Mouse (Mus musculus) G1E (cell line): ENCODE results near the gene Pi4k2a.

Source experiments
- CTCF ChIP-seq: IDR thresholded peaks from 2 replicates; pipeline ENCODE4 v1.5.1; 2012; ENCODE audit warnings: low read depth, low read length, inconsistent platforms, mixed read lengths
- GATA1 ChIP-seq: IDR thresholded peaks from 2 replicates; pipeline ENCODE4 v1.6.1; 2012; ENCODE audit warnings: borderline replicate concordance, low read length, inconsistent platforms, mixed read lengths
- GATA2 ChIP-seq: IDR thresholded peaks from 2 replicates; pipeline ENCODE4 v1.6.1; 2012; ENCODE audit warnings: low read depth, low read length, inconsistent platforms, borderline replicate concordance
- POLR2AphosphoS5 ChIP-seq: IDR thresholded peaks from 2 replicates; pipeline ENCODE4 v1.6.1; 2012; ENCODE audit warnings: low read depth, low read length, inconsistent platforms; ENCODE audit not compliant: insufficient replicate concordance
- TAL1 ChIP-seq: conservative IDR thresholded peaks from 2 replicates; pipeline ENCODE4 v1.6.1; 2012; ENCODE audit warnings: low read depth, low read length, inconsistent platforms, mixed read lengths

GRCm38 (mm10) chr19:42099406-42099805 is 9.1 kb downstream of the Pi4k2a start:
- no peak for TF ChIP-seq TAL1
- TF ChIP-seq CTCF = no peak
- no peak for TF ChIP-seq GATA1
- TF ChIP-seq POLR2AphosphoS5 = no peak
- no peak for TF ChIP-seq GATA2
